Mouse (Mus musculus) E14TG2a.4 (cell line): Measurements from ENCODE around the gene Npas3.

Source experiments
- H3K27me3 ChIP-seq: 2 replicates; pipeline ENCODE4 v1.6.1; 2014; ENCODE audit warnings: low read length, control low read depth; ENCODE audit not compliant: insufficient read depth
- H3K36me3 ChIP-seq: 2 replicates; pipeline ENCODE4 v1.6.1; 2014; ENCODE audit warnings: low read length, control low read depth; ENCODE audit not compliant: insufficient read depth
- H3K4me1 ChIP-seq: replicated peaks from 2 replicates; pipeline ENCODE4 v1.6.1; 2014; ENCODE audit warnings: low read depth, low read length, control low read depth
- H3K4me3 ChIP-seq: replicated peaks from 2 replicates; pipeline ENCODE4 v1.5.1; 2014; ENCODE audit warnings: mild to moderate bottlenecking, low read length
- H3K9me3 ChIP-seq: 2 replicates; pipeline ENCODE4 v1.6.1; 2014; ENCODE audit warnings: low read length, control low read depth
- CTCF ChIP-seq: conservative IDR thresholded peaks from 2 replicates; pipeline ENCODE4 v1.5.1; 2014; ENCODE audit warnings: low read length
- NANOG ChIP-seq: IDR thresholded peaks from 2 replicates; pipeline ENCODE4 v1.6.1; 2014; ENCODE audit warnings: borderline replicate concordance, low read length, mixed read lengths
- POU5F1 ChIP-seq: IDR thresholded peaks from 2 replicates; pipeline ENCODE4 v1.6.1; 2014; ENCODE audit warnings: low read length, borderline replicate concordance

Npas3 gene

DNA sequence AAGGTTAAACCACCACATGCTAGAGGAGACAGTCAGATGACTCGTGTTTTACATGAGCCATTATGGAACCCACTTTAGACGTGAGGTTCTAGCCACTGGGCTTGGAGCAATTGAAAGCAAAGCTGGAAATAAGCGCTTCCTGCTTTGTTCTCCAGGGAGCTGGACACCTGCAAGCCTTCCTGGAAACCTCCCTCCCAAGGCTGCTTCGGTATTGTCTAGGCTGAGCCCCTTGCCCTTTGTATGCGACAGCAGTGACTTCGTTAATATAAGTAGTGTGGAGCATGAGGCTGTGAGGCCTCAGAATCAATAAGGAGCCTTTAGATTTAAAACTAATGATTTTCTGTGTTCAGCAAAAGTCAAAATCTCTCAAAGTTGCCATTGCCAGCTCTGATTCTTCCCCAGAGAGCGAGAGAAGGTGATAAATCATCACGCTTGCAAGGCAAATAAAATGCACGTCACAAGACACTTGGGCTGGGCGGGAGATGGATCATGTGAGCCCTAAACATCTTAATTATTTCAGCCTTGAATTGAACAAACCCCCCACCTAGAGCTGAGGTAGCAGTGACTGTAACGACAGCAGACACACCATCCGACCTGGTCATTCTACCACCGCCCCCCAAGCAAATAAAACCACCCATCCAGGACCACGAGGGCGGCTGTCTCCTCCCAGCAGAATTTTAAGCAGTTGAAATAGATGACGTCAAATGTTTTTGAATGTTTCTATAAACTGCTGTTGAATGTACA is 490.2 kb downstream of the Npas3 start:
- no peaks in the 10 kb centered on the region for H3K9me3 ChIP-seq
- no peak overlapping the region for H3K4me3 ChIP-seq
- 0 out of 2 replicates have a peak, but pooled peaks cover 5% of the 10 kb centered on the region for H3K4me1 ChIP-seq
- no peaks in the 10 kb centered on the region for H3K27me3 ChIP-seq
- H3K36me3 ChIP-seq = no peaks in the 10 kb centered on the region
- no peak for TF ChIP-seq NANOG
- TF ChIP-seq CTCF = no peak
- TF ChIP-seq POU5F1 = no peak

- Histone ChIP-seq H3K36me3 (no peaks in the 10 kb centered on the region), H3K27me3 (no peaks in the 10 kb centered on the region), H3K9me3 (no peaks in the 10 kb centered on the region), H3K4me3 (no peak overlapping the region), H3K4me1 (no peaks in the 10 kb centered on the region)
- TF ChIP-seq CTCF (no peak), NANOG (no peak), POU5F1 (no peak)
Measured at GRCm38 (mm10) chr12:53746653-53747052, 498.2 kb downstream of the Npas3 start.

- no peaks in the 10 kb centered on the region for H3K4me1 ChIP-seq
- no peak for TF ChIP-seq POU5F1
- TF ChIP-seq NANOG = no peak
- no peaks in the 10 kb centered on the region for H3K27me3 ChIP-seq
Measured at GRCm38 (mm10) chr12:53749375-53749774, 500.9 kb downstream of the Npas3 start.

DNA sequence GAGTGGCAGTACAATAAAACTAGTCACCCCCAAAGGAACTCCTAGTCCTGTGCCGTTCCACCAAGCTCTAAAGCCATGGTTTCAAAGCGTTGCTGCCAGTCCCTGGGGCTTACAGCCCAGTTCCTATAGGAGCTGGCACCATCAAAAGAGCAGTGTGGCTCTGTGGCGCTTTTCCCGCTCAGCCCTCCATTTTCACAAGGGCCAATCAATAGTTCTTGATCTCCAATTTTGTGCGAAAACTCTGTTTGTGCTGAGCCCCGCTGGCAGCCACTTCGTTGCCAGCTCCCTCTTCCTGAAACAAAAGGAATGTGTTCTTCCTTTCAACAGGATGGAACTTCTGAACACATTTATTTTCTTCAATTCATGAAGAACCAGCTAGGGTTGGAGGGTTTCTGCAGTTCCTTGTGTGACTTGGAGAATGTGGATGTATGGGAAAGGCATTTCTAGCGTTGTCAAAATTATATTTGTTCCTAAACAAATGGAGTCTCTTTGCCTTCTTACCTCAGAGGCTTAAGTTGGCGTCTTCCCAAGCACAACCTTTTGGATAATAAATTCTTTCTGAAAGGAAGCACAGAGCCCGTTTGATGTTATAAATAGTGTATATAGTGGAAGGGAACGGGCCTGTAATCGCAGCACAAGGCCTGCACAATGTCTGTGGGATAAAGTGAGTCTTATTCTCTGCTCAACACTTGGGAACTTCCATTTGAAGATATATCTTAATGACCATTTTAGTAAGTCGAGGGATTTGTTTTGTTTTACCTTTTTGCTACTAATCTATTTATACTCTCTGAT is 504.0 kb downstream of the Npas3 start:
- no peaks in the 10 kb centered on the region for H3K36me3 ChIP-seq
- H3K9me3 ChIP-seq = no peaks in the 10 kb centered on the region
- TF ChIP-seq NANOG (no peak), CTCF (no peak), POU5F1 (no peak)
- no peaks in the 10 kb centered on the region for H3K4me1 ChIP-seq
- H3K4me3 ChIP-seq = no peak overlapping the region
- no peaks in the 10 kb centered on the region for H3K27me3 ChIP-seq

More at GRCm38 (mm10) chr12:53749375-53749774, 500.9 kb downstream of the Npas3 start:
- no peaks in the 10 kb centered on the region for H3K9me3 ChIP-seq
- H3K4me3 ChIP-seq = no peak overlapping the region
- no peaks in the 10 kb centered on the region for H3K36me3 ChIP-seq

DNA sequence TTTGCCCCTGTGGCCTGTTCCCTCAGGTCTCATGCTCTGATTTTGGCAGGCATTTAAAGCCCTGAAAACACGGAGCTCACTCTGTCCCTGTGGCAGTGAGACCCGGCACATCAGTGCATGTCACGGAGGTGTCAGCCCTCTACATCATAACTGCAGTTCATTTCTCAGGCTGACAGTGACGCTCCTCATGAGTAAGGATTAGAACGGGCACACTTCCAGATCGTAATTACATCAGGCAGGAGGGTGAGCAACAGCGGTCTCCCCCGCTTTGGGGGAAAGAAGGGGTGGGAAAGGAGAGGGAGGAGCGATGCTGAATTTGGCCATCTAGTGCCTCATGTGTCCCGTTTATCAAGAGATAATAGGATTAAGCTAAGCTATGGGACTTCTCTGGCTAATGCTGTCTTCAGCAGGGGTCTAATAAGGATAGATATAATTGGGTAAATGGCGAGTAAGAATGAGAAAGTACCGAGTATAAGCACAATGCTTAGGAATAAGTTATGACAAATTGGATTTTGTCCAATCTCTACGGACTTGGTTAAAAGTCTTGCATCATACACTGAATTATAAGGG is 505.0 kb downstream of the Npas3 start:
- no peak overlapping the region for H3K4me3 ChIP-seq
- H3K36me3 ChIP-seq = no peaks in the 10 kb centered on the region
- H3K9me3 ChIP-seq = no peaks in the 10 kb centered on the region
- TF ChIP-seq CTCF (no peak), NANOG (no peak), POU5F1 (no peak)
- no peaks in the 10 kb centered on the region for H3K4me1 ChIP-seq
- H3K27me3 ChIP-seq = no peaks in the 10 kb centered on the region

GRCm38 (mm10) chr12:53754236-53754635 is 505.8 kb downstream of the Npas3 start:
- no peaks in the 10 kb centered on the region for H3K27me3 ChIP-seq
- H3K36me3 ChIP-seq = no peaks in the 10 kb centered on the region
- no peaks in the 10 kb centered on the region for H3K4me1 ChIP-seq
- TF ChIP-seq NANOG (no peak), POU5F1 (no peak), CTCF (no peak)
- no peak overlapping the region for H3K4me3 ChIP-seq
- no peaks in the 10 kb centered on the region for H3K9me3 ChIP-seq

DNA sequence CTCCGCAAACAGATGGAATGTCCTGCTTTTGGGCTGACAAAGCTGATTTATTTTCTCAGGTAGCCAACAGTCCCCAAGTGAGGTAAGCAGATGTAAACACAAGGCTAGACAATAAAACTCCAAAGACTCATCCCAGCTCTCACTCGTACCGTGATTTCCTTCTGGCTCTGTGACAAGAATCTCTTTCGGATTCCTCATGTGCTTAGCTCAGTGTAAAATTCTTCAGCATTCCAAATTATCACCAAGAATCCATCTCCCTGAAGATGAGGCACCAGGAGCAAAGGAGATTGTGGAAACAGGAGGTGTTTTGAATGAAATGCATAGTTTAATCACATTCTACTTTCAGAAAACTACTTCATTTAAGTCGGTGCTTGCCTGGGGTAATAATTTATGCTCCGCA is 509.2 kb downstream of the Npas3 start:
- Histone ChIP-seq H3K36me3 (no peaks in the 10 kb centered on the region), H3K9me3 (no peaks in the 10 kb centered on the region), H3K4me3 (no peak overlapping the region), H3K4me1 (no peaks in the 10 kb centered on the region), H3K27me3 (no peaks in the 10 kb centered on the region)
- TF ChIP-seq CTCF = no peak
- no peak for TF ChIP-seq POU5F1
- TF ChIP-seq NANOG = no peak

DNA sequence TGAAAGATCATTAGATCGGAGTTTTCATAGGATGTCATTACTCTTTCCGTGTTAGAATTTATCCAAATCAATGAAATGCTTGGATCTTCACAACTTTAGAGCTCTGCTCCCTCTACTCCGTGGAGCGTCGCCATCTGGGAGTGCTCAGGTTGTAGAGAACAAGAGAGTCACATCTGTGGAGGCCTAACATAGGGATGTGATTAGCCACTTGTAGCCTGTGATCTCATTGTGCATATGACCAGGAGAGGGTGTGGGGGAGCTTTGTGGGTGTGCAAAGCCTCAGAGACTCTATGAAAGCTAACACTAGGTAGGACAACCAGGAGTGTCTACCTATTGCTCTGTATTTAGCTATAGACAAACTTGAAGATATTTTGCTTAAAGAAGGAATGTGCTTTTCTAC is 509.9 kb downstream of the Npas3 start:
- H3K4me3 ChIP-seq = no peak overlapping the region
- H3K27me3 ChIP-seq = no peaks in the 10 kb centered on the region
- no peaks in the 10 kb centered on the region for H3K4me1 ChIP-seq
- no peaks in the 10 kb centered on the region for H3K36me3 ChIP-seq
- TF ChIP-seq NANOG (no peak), CTCF (no peak), POU5F1 (no peak)
- no peaks in the 10 kb centered on the region for H3K9me3 ChIP-seq
